Mouse (Mus musculus): ENCODE data around the gene Eif3m. TPM values are rescaled to one million over a fixed set of nuclear protein-coding genes. Genes with fewer than 3 reads are reported as not detected.

Eif3m gene
- total and polyA plus RNA-seq, 3 experiments: 5.2 to 150 (median 121) TPM

DNA sequence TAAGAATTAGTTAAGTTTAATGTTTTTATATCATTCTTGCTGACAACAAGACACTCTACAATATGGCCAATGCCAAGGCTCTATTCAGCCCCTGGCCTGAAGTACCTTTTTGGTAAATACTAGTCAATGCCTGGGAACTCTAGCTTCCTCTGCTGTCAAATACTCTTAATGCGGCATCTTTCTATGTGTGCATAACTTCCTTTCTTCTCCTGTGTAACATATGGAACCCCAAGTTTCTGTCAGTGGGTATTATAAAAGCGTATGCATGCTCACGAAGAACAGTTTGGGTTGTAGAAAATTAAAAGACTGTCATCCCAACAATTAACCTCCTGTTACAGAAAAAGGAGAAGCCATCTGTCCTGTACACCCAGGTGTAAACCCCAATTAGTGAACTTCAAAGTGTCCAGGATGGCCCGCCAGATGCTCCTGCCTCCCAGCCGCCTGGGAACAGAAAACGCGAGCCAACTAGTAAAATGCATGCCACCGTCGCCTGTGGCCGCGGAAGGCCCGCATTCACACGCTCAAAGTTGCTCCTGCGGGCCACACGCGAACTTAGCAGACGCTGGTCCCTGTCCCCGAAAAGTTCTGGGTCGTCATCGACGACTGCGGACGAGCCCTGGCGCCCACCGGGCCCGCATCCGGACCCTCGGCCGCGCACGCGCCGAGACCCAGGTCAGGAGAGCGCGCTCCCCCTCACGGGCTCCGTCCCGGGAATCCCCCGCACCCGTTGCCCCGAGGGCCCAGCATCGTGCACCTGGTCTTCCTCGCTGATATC is 501 bp downstream of the Eif3m start:
- no peak for DNase-seq

DNA sequence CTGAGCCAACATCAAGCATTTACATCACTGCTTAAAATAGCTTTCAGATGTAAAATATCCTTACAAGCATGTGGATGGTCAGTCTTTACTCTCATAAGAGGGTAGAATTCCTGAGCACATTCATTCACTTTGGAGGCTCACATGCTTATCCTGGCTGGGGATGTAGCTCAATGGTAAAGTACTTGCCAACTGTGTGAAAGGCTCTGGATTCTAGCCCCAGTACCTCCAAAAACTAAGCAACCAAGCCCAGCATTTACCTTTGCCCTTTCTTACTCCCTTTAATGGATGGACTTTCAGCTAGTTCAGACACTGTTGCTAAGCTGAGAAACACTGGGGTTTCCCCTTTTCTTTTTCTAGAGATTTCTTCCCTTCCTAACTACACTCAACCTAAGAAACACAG is 9.6 kb downstream of the Eif3m start:
- DNase-seq: no peak

DNA sequence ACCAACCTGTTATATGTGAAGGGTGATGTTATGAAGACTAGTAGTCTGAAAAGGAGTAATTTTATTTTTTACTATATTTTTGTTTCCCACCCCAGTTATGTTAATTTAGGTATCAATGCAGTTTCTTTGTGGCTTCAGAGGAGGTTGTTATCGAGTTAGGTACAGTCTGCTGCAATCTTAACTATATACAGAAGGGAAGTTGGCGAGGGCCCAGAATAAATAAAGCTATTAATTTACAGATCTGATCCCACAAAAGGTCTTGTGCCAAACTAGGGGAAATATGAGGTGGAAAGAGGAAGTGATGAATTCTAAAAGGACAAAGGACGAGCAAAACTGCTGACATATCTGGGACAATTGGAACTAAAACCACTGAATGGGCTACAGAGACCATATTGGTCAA is 20.7 kb downstream of the Eif3m start:
- DNase-seq: no peak

DNA sequence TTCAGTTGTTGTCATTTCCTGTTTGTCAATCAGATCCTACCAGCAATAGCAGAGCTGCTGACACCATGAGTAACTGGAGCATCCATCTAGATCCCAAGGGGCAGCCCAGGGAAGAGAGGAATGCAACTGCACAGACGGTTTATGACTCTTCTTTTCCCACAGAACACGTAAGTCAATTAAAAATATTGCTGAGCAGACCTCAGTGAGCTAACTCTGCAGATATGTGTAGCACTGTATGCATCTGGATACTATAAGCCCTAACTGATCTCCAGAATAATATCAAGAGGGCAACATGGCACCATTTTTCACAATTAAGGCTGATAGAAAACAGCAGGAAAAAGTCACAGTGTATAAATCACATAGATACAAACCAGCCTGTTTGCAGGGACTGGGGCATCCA is 22.4 kb downstream of the Eif3m start:
- DNase-seq: no peak

DNA sequence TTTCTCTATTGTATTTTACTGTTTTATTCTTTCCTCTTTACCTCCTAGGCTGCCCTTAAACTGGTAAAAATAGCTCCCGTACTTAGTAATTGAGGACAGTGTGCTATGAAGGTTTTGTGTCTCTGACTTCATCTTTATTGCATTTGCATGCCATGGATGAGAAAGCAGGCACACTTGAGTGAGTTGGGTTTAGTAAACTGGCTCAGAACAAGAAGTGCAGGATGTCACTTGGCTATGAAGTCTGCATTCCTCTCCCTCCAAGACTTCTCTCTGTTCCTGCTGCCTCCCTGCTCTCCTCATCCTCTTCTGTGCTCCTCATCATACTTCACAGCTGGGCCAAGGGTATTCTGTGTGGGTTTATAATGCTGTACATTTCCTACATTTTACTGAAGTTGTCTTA is 27.9 kb downstream of the Eif3m start:
- no peak for DNase-seq

DNA sequence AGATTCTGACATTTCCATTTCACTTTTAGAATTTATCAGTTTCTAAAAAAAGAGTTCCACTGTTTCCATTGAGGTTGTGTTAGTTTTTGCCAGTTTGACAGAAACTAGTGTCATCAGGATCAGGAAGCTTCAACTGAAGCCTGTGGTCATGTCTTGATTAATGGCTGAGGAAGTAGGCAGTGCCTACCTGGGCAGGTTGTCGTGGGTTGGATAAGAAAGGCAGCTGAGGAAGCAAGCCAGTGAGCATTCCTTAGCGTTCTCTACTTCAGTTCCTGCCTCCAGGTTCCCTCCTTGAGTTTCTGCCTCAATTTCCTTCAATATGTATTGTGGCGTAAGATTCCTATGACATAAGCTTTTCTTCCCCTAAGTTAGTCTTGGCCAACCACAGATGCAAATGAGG is 31.1 kb downstream of the Eif3m start:
- no peak for DNase-seq

DNA sequence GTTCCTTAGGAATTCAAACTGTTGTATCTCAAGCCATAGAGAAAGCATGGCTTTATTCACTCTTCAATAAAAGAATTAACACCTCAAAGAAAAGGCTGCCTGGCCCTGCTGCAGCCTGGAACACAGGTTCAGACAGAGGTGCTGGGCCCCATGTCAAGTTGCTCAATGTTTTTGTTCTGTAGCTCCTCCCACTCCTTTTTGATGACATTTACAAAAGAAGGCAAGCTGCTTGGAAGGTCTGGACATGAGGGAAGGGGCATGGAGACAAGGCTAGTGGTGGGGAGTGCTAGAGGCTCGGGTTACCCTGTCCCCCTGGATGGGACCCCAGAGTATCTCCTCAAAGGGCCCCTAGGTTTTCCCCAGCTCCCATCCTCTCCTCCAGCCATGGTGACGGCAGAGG is 35.2 kb downstream of the Eif3m start:
- DNase-seq: no peak

DNA sequence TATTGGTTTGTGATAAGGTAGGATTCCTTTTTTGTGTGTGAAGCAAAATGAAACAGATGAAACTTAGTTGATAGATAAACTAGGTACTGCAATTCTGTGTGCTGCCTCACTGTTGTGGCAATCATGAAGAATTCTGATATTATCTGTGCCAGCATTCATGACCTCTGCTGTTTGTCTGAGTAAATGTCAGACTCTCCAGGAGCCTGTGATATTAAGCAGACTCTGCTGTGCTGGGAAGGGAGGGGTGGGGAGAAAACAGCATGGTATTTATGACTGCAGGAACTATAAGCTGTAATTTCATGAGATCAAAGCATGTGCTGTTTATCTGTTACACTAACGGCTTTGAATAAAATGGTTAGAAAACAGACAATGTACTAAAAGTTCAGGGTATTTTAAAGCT is 52.4 kb downstream of the Eif3m start:
- no peak for DNase-seq

Other genes starting within 250 kb of the Eif3m start
- 10 to 100 TPM; 19.1 to 29.0 TPM for gene Qser1, start 200.3 kb downstream of the Eif3m start, total RNA-seq (2021)
- gene Qser1, start 200.3 kb downstream of the Eif3m start, polyA plus RNA-seq (2012; rRNA removed): 3.0 and 3.6 TPM in 2 replicates
- gene Prrg4, start 167.2 kb downstream of the Eif3m start, total RNA-seq (2021): 1 to 10 TPM; 4.1 to 9.6 TPM
- 1.1 and 1.3 TPM in 2 replicates for gene Prrg4, start 167.2 kb downstream of the Eif3m start, polyA plus RNA-seq (2012; rRNA removed)
- 1 to 10 TPM; 5.3 to 6.9 TPM for gene Ccdc73, start 149.3 kb downstream of the Eif3m start, total RNA-seq (2021)
- gene Ccdc73, start 149.3 kb downstream of the Eif3m start, polyA plus RNA-seq (2012; rRNA removed): 0.49 and 1.2 TPM in 2 replicates
- not detected for gene Gm11060, start 74.9 kb upstream of the Eif3m start, total RNA-seq (2021)
- not detected in 2 replicates for gene Gm11060, start 74.9 kb upstream of the Eif3m start, polyA plus RNA-seq (2012; rRNA removed)
- 1 to 10 TPM; 2.6 to 3.8 TPM for gene Wt1, start 109.4 kb upstream of the Eif3m start, total RNA-seq (2021)
- 5.2 and 6.6 TPM in 2 replicates for gene Wt1, start 109.4 kb upstream of the Eif3m start, polyA plus RNA-seq (2012; rRNA removed)
- gene Them7, start 207.2 kb upstream of the Eif3m start, total RNA-seq (2021): under 1 TPM; 0.76 to 0.84 TPM
- gene Them7, start 207.2 kb upstream of the Eif3m start, polyA plus RNA-seq (2012; rRNA removed): 0.16 and 0.39 TPM in 2 replicates